Mouse (Mus musculus) heart, adult 18-20 months (tissue): ENCODE data around the gene Fkbpl. TPM values are rescaled to one million over a fixed set of nuclear protein-coding genes. Genes with fewer than 3 reads are reported as not detected.
A peak's percentile ranks its signal among the peaks of the same experiment; 100 is the strongest.

Experiments used
- DNase-seq, 2 experiments: peaks; one replicate each; pipeline ENCODE4 v3.0.0; 2021 to 2022; ENCODE audit warnings: mixed read lengths in 1 of 2
- total RNA-seq, 2 experiments: library from RNA; stranded (reverse); gene quantifications; 2 replicates each; pipeline ENCODE4 v1.2.3; 2021

Fkbpl gene
- total RNA-seq, 2 experiments from 2014 or later = 5.8 to 6.5 TPM

GRCm38 (mm10) chr17:34648141-34648890, 3.8 kb downstream of the Fkbpl start:
- no peak for DNase-seq

DNA sequence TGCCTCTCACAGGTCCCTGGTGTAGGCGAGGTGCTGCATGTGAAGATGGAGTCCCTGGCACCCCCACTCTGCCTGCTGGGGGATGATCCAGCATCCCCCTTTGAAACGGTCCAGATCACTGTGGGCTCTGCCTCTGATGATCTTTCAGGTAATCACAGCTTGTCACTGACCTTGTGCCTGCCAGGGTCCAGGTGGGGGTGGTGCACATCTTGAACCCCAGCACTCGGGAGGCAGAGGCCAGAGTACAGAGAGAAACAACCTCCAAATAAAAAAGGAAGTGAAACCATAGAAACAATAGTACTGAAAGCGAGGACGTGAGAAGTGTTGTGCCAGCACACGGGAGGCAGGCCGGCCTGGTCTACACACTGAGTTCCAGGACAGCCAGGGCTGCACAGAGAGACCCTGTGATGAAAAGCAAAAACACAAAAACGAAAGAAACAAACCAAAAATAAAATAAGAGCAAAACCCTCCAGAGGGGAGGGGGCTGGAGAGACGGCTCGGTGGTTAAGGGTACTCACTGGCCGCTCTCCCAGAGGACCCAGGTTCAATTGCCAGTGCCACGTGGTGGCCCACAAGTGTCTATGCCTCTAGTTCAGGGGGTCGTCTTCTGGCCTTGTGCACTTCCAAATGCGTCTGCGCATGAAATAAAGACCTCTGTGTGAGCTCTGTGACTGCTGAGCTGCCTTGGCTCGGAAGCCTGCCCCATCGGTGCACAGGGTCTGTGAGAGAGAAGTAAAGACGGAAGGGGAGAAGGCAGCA, 4.7 kb downstream of the Fkbpl start:
- peak in 1 of 2 experiments; percentile 10 for DNase-seq

GRCm38 (mm10) chr17:34650781-34651180, 6.2 kb downstream of the Fkbpl start:
- DNase-seq = no peak

GRCm38 (mm10) chr17:34651507-34652221, 7.1 kb downstream of the Fkbpl start:
- DNase-seq = no peak

DNA sequence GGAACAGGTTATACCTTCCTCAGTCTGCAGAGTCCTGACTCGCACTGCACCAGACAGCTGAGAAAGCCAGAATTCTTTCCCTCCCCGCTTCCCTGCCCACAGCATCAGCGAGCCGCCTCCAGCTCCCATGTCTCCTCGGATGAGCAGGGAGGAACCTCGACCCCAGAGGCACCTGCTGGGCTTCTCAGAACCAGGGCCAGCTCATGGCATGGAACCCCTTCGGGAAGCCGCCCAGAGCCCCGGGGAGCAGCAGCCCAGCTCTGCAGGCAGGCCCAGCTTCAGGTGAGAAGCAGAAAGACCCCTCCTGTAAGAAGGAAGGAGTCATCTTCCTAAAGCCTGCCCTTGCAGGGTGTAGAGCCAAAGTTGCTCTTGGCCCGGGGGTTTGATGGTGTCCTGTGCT, 8.0 kb downstream of the Fkbpl start:
- no peak for DNase-seq

GRCm38 (mm10) chr17:34652985-34653384, 8.4 kb downstream of the Fkbpl start:
- no peak for DNase-seq

GRCm38 (mm10) chr17:34653746-34654285, 9.3 kb downstream of the Fkbpl start:
- peak; percentile 69 to 89 for DNase-seq

DNA sequence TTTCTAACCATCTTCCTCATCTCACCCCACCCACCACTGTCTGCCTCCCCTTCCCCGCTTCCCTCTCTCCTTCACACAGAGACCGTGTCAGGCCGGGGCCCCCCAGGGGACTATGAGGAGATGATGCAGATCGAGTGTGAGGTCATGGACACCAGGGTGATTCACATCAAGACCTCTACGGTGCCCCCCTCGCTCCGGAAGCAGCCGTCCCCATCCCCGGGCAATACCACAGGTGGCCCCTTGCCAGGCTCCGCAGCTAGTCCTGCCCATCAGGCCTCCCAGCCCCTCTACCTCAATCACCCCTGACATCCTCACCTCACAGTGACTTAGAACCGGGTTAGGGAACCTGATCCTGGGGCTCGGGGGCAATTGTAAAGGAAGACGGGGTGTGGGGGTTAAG, 9.8 kb downstream of the Fkbpl start:
- DNase-seq = no peak

GRCm38 (mm10) chr17:34655160-34655559, 10.6 kb downstream of the Fkbpl start:
- DNase-seq = no peak

- DNase-seq = peak; percentile 93 to 97
Measured at GRCm38 (mm10) chr17:34655581-34655991, 11.0 kb downstream of the Fkbpl start.

DNA sequence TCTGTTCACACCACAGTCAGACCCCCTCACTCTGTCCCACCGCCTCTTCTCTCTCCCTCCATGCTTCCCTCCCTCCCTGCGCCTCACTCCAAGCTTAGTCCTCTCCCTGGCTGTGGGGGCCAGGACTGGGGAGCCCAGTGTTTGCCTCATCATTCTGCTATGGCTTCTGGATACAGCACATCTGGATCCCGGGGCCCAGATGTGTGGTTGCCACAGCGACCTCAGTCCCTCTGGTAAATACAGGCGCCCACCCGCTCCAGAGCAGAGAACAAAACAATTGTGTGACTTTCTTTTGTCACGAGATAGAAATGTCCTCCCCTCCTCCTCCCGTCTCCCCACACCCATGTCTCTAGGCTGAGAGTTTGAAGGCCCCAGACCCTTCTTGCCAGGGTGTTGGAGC, 12.1 kb downstream of the Fkbpl start:
- DNase-seq = peak; percentile 57 to 73

DNA sequence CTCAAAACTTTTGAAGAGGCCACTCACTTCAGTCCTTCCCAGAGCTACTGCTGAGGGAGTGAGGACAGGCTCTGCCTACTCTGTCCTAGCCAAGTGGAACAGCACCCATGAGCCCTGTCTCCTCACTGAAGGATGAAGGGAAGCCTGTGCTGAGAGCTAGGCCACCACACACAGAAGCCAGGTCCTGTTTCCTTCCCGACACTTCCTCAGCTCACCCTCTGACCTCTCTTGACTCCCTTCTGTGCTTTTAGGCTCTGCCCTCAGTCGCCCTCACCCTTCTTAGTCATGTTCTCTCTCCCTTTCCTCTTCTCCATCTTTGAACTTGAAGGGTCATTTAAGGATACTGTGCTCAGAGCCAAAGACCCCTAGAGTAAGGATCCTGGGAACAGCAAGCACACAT, 12.7 kb downstream of the Fkbpl start:
- DNase-seq = peak in 1 of 2 experiments; percentile 51

GRCm38 (mm10) chr17:34658145-34658544, 13.6 kb downstream of the Fkbpl start:
- DNase-seq = no peak

- no peak for DNase-seq
Measured at GRCm38 (mm10) chr17:34658591-34658990, 14.0 kb downstream of the Fkbpl start.

DNA sequence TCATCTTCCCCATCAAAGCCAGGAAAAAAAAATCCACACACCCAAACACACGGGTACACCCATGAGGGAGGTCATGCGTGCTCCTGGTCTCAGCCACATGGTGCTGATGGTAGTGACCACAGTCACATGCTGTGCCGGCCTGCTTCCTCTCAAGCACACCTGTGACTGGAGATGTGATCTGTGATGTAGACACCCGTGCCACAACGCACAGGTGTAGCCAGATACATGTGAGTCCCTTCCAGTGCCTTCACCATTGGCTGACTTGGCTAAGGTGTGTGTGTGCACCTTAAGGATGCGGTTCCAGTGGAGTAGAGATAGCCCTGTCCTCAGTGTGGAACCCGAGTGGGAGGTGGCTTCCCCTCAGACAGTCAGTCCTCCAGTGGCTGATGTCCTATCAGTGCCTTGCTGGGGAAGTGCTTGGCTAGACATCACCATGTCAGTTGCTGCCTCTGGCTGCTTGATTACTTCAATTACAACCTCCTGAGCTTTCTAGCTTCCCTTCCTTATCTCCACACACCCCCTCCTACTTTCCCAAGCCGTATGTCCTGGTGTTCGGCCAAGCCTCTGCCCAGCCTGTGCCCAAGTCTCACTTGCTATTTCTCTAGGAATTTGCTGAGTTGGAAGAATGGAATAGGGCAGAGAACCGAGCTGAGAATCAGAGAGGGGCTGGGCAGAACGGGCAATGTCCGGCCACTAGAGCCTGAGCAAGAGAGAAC, 14.8 kb downstream of the Fkbpl start:
- DNase-seq = peak in 1 of 2 experiments; percentile 44

GRCm38 (mm10) chr17:34659897-34660214, 15.3 kb downstream of the Fkbpl start:
- DNase-seq = no peak

DNA sequence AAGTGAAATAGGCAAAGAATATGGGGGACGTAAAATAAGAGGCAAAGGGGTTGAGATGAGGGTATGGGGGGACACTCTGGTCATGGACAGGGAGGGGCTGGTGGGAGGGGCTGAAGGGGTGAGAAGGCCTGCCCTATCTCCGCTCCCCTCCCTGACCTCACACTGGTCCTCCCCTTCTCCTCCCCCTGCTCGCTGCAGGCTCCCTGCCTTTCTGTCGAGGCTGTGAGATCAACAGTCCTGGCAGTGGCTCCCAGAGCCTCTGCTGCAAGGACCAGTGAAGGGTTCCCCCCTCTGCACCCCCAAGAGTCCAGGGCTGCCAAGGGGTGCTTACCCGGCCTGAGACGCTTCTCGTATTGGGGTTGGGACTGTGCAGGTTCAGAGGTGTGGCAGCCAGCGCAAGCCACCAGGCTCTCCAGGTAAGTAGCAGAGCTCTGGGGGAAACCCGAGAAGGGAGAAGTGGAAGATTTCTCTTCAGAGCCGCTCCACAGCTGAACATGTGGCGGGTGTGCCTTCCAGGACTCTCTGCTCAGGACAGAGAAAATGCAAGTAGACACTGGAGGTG, 15.8 kb downstream of the Fkbpl start:
- peak; percentile 58 to 77 for DNase-seq

- peak; percentile 80 to 88 for DNase-seq
Measured at GRCm38 (mm10) chr17:34661121-34661591, 16.6 kb downstream of the Fkbpl start.

GRCm38 (mm10) chr17:34662468-34662867, 17.9 kb downstream of the Fkbpl start:
- DNase-seq = peak in 1 of 2 experiments; percentile 42

DNA sequence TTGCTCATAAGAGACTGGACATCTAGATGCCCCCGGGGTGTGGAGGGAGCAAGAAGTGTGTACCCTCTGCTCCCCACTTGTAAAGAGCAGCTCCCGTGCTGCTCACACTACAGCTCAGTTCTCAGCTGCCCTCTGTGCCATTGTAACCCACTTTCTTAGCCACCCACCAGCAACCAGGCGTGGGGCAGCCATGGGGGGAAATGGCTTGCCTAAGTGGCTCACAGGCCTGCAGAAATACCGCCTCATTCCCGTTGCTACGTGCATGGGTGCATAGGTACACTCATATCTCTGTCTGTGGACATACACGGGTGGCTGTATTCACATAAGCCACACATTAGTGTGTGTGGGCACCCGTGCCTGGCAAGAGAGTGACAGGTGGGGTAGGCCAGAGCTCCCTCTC, 18.4 kb downstream of the Fkbpl start:
- no peak for DNase-seq

DNA sequence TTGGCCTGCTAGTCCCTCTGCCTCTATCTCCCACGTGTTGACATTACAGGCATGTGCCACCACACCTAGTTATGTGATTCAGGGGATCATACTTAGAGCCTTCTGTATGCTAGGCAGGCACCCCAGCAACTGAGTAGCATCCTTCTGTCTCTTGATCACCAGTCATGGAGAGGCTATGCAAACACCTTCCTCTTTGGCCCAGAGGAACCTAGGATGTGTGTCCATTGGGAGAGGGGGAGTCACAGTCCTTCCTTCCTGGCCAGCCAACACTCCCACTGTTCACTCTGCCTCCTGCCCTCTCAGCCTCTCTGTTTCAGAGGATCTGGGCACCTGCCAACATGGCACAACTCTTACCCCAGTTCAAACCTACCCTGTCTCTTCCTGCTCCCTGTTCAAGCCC, 19.0 kb downstream of the Fkbpl start:
- no peak for DNase-seq

DNA sequence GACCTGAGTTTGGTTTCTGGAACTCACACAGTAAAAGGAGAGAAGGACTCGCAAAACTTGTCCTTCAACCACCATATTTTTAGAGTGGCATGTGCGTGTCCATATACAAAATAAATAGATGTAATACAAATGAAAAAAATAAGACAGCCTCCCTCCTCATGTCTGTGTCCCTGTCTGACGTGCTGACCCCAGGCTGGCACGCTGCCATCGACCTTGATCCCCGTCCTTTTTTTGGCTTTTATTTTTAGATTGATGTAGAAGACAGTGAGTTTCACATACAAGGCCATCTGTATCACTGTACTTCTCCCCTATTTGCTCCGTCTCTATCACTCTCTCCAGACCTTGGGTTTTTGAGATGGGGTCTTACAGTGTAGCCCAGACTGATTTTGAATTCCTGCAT, 19.9 kb downstream of the Fkbpl start:
- DNase-seq = no peak
